Mouse (Mus musculus) midbrain, embryonic 10.5 days (tissue): ENCODE data around the gene Exo5. TPM values are rescaled to one million over a fixed set of nuclear protein-coding genes. Genes with fewer than 3 reads are reported as not detected.
A peak's percentile ranks its signal among the peaks of the same experiment; 100 is the strongest.

Source experiments
- DNase-seq: peaks from one replicate; pipeline ENCODE4 v3.0.0-alpha.2; 2017; ENCODE audit warnings: low spot score
- H3K27ac ChIP-seq: fragments of 300-500 bp; sonication (generic); replicated peaks from 2 replicates; pipeline ENCODE4 v1.5.1; 2016; ENCODE audit warnings: mild to moderate bottlenecking
- H3K27me3 ChIP-seq: fragments of 300-500 bp; sonication (generic); 2 replicates; pipeline ENCODE4 v1.6.1; 2016; ENCODE audit warnings: low read depth, mild to moderate bottlenecking; ENCODE audit not compliant: poor library complexity, severe bottlenecking
- H3K36me3 ChIP-seq: fragments of 300-500 bp; sonication (generic); 2 replicates; pipeline ENCODE4 v1.6.1; 2016; ENCODE audit warnings: mild to moderate bottlenecking, moderate library complexity
- H3K4me1 ChIP-seq: fragments of 300-500 bp; sonication (generic); 2 replicates; pipeline ENCODE4 v1.6.1; 2016
- H3K4me3 ChIP-seq: fragments of 300-500 bp; sonication (generic); 2 replicates; pipeline ENCODE4 v1.5.1; 2016; ENCODE audit warnings: mild to moderate bottlenecking, moderate library complexity
- H3K9me3 ChIP-seq: fragments of 300-500 bp; sonication (generic); replicated peaks from 2 replicates; pipeline ENCODE4 v1.6.1; 2016; ENCODE audit warnings: mild to moderate bottlenecking
- WGBS: fragments of 180-500 bp; shearing (Covaris S2); methylation state at CpG from one replicate; pipeline ENCODE4 v1.1.7; 2016; 5-methylcytosine and 5-hydroxymethylcytosine counted together
- polyA plus RNA-seq: library from polyadenylated mRNA; unstranded; fragments of >200 nt; fragmentation: Nextera tagmentation; extraction: Ambion mirVana; gene quantifications from 2 replicates; pipeline ENCODE4 v1.2.1, GENCODE M21; 2016

The Exo5 gene
- polyA plus RNA-seq, 1 experiment from 2014 or later: 36.6 TPM

GRCm38 (mm10) chr4:120930736-120931135 is 5.9 kb upstream of the Exo5 start:
- H3K9me3 ChIP-seq: peaks cover 11% of the 10 kb centered on the region
- no peak for DNase-seq
- no peaks in the 10 kb centered on the region for H3K27me3 ChIP-seq
- no peaks in the 10 kb centered on the region for H3K4me1 ChIP-seq
- WGBS: 96% methylated on average over 18 of the region's 18 CpGs
- H3K4me3 ChIP-seq: no peak overlapping the region
- H3K36me3 ChIP-seq: peaks cover 25% of the 10 kb centered on the region
- no peak overlapping the region for H3K27ac ChIP-seq

DNA sequence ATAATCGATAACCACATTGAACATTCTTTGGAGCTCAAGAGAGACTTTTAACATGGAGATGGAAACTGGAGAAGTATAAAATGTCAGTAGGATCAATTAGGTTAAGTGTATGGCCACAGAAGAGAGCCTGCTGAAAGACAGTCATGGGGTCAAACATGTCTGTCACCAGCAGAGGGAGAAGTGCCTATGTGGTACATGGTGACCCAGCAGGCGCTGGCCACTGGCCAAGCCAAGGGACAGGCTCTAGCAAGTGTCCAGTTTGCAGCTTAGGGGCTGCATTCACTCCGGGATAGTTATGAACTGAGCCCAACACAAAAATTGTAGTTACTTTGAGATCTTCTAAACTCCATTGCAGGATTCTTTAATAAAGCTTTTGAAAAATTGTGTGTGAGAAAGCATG is 3.9 kb upstream of the Exo5 start:
- no peaks in the 10 kb centered on the region for H3K27me3 ChIP-seq
- 82% methylated on average over 3 of the region's 3 CpGs for WGBS
- peaks cover 15% of the 10 kb centered on the region for H3K4me1 ChIP-seq
- peaks cover 11% of the 10 kb centered on the region for H3K9me3 ChIP-seq
- no peak overlapping the region for H3K27ac ChIP-seq
- no peak overlapping the region for H3K4me3 ChIP-seq
- H3K36me3 ChIP-seq: peaks cover 14% of the 10 kb centered on the region
- DNase-seq: no peak

DNA sequence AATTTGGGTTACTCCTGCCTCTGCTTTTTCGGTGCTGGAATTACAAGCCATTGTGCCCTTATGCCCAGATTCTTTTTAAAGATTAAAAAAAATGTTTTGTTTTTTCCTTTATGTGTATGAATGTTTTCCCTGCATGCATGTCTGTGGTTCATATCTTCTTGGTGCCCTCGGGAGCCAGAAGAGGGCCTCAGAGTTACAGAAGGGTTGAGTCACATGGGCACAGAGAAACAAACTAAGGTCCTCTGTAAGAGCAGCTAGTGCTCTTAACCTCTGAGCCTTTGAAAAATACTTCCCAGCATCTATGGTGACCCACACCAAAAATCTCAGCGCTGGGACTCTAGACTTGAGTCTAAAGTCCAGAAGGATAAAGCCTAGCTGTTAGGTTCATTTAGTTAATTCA is 569 bp upstream of the Exo5 start:
- Histone ChIP-seq H3K36me3 (peaks cover 33% of the 10 kb centered on the region), H3K27ac (peak overlapping the region; percentile 91), H3K27me3 (no peaks in the 10 kb centered on the region), H3K4me3 (peak overlapping the region; percentile 69), H3K4me1 (peaks cover 27% of the 10 kb centered on the region), H3K9me3 (peaks cover 22% of the 10 kb centered on the region; the same call in 1 of the 2 replicates)
- WGBS: 28% methylated on average over 3 of the region's 3 CpGs
- no peak for DNase-seq

- peaks cover 19% of the 10 kb centered on the region; the same call in 1 of the 2 replicates for H3K9me3 ChIP-seq
- H3K27me3 ChIP-seq: no peaks in the 10 kb centered on the region
- WGBS: 94% methylated on average over 8 of the region's 8 CpGs
- H3K4me1 ChIP-seq: peaks cover 27% of the 10 kb centered on the region
- no peak for DNase-seq
- H3K36me3 ChIP-seq: peaks cover 42% of the 10 kb centered on the region
- no peak overlapping the region for H3K4me3 ChIP-seq
- no peak overlapping the region for H3K27ac ChIP-seq
Measured at GRCm38 (mm10) chr4:120921461-120921860, 3.4 kb downstream of the Exo5 start.

DNA sequence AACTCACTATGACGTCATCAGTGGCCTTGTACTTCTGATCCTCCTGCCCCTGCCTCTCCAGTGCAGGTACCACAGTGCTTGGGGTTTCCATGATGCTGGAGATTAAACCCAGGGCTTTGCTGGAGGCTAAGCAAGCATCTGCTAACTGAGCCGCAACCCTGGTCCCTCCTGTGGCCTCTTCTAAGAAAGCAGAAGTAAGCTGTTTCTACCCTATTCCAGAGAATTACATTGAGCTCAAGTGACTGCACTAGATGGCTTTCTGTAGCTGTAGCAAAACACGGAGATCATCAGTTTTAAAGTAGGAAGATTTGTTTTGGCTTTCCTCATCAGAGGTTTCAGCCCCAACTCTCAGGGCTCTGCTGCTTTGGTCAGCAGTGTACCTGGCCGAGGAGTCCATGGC is 10.3 kb downstream of the Exo5 start:
- 78% methylated on average over 4 of the region's 4 CpGs for WGBS
- no peak overlapping the region for H3K4me3 ChIP-seq
- H3K4me1 ChIP-seq: no peaks in the 10 kb centered on the region
- no peak for DNase-seq
- no peak overlapping the region for H3K27ac ChIP-seq
- H3K9me3 ChIP-seq: no peaks in the 10 kb centered on the region
- H3K27me3 ChIP-seq: no peaks in the 10 kb centered on the region
- peaks cover 3% of the 10 kb centered on the region for H3K36me3 ChIP-seq

- 87% methylated on average over 1 of the region's 1 CpGs for WGBS
- DNase-seq: no peak
- Histone ChIP-seq H3K4me3 (no peak overlapping the region), H3K27me3 (no peaks in the 10 kb centered on the region), H3K27ac (no peak overlapping the region), H3K36me3 (no peaks in the 10 kb centered on the region), H3K9me3 (no peaks in the 10 kb centered on the region), H3K4me1 (no peaks in the 10 kb centered on the region)
Measured at GRCm38 (mm10) chr4:120913861-120914260, 11.0 kb downstream of the Exo5 start.

DNA sequence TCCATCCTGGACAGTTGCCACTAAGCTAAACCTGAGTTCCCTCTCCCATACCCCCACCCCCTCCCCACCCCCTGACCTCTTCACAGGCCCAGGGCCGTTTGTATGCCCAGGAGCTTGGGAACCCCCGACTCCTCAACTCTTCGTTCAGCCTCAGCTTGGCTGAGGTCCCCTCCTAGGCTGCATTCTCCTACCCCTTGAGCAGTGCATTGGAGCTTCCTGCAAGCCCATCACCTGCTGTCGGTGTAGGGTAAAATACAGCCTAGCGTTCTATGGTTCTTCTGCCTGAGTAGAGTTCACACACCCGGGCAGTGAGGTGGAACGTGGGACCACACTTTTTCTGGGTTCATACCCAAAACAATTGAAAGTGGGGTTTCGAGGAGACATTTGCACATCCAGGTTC is 11.4 kb downstream of the Exo5 start:
- Histone ChIP-seq H3K9me3 (no peaks in the 10 kb centered on the region), H3K36me3 (no peaks in the 10 kb centered on the region), H3K4me1 (no peaks in the 10 kb centered on the region), H3K4me3 (no peak overlapping the region), H3K27me3 (no peaks in the 10 kb centered on the region), H3K27ac (no peak overlapping the region)
- WGBS: 63% methylated on average over 8 of the region's 8 CpGs
- no peak for DNase-seq

- Histone ChIP-seq H3K4me3 (no peak overlapping the region), H3K27ac (no peak overlapping the region), H3K4me1 (no peaks in the 10 kb centered on the region), H3K36me3 (no peaks in the 10 kb centered on the region), H3K27me3 (no peaks in the 10 kb centered on the region), H3K9me3 (no peaks in the 10 kb centered on the region)
- no peak for DNase-seq
- 57% methylated on average over 4 of the region's 4 CpGs for WGBS
Measured at GRCm38 (mm10) chr4:120912866-120913265, 12.0 kb downstream of the Exo5 start.

DNA sequence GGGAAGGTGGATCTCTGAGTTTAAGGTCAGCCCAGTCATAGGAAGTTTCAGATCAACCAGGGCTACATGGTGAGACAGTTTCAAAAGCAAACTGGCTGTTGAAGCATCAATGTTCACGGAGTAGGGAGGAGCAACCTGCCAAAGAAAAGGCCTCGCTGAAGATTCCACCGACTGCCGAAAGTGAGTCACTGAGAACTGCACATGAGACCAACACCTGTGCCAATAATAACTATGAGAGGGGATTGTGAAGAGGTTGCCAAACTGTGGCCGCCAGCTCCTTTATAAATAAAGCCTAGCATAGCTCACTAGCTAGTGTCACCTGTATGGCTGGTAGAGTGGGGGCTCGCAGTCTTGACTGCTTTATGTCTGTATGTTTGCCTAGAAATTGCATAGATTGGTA is 13.7 kb downstream of the Exo5 start:
- Histone ChIP-seq H3K4me1 (no peaks in the 10 kb centered on the region), H3K36me3 (no peaks in the 10 kb centered on the region), H3K9me3 (no peaks in the 10 kb centered on the region), H3K27ac (no peak overlapping the region), H3K4me3 (no peak overlapping the region), H3K27me3 (no peaks in the 10 kb centered on the region)
- no peak for DNase-seq
- WGBS: 83% methylated on average over 6 of the region's 6 CpGs

DNA sequence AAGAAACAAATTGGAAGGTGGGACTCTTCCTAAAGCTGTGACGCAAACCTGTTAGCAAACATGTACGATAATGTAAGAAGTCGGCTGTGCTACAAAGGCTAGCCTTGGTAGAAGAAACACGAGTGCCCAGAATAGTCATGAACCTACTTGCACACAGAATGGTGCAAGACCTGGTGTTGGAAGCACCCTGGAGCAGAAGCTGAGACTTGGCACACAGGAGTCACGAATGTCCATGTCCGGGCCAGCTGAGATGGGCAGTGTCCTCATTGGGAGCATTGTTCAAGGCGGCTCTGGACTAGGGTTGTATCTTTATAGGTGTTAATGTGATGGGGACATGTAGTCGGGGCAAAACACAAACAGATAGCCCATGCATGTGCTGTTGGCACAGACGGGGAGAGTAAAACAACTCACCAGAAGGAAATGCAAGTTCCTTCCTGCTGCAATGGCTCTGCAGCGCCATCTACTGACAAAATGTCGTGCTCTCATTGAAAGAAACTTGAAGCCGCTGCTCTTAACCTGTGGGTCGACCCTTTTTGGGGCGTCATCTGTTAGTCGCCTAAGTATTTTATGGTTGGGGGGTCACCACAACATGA is 15.2 kb downstream of the Exo5 start:
- no peaks in the 10 kb centered on the region for H3K4me1 ChIP-seq
- H3K4me3 ChIP-seq: no peak overlapping the region
- H3K9me3 ChIP-seq: no peaks in the 10 kb centered on the region
- H3K27me3 ChIP-seq: no peaks in the 10 kb centered on the region
- H3K36me3 ChIP-seq: no peaks in the 10 kb centered on the region
- DNase-seq: peak; percentile 76
- 32% methylated on average over 15 of the region's 15 CpGs for WGBS
- H3K27ac ChIP-seq: no peak overlapping the region

- H3K4me1 ChIP-seq: no peaks in the 10 kb centered on the region
- no peak for DNase-seq
- WGBS: 78% methylated on average over 5 of the region's 5 CpGs
Measured at GRCm38 (mm10) chr4:120905644-120906043, 19.2 kb downstream of the Exo5 start.

GRCm38 (mm10) chr4:120904533-120904932 is 20.3 kb downstream of the Exo5 start:
- H3K27me3 ChIP-seq: no peaks in the 10 kb centered on the region
- H3K27ac ChIP-seq: no peak overlapping the region
- WGBS: 83% methylated on average over 4 of the region's 4 CpGs
- no peaks in the 10 kb centered on the region for H3K4me1 ChIP-seq
- H3K9me3 ChIP-seq: no peaks in the 10 kb centered on the region
- H3K4me3 ChIP-seq: no peak overlapping the region
- H3K36me3 ChIP-seq: no peaks in the 10 kb centered on the region
- DNase-seq: no peak

More at GRCm38 (mm10) chr4:120905644-120906043, 19.2 kb downstream of the Exo5 start:
- Histone ChIP-seq H3K36me3 (no peaks in the 10 kb centered on the region), H3K4me3 (no peak overlapping the region), H3K27ac (no peak overlapping the region), H3K9me3 (no peaks in the 10 kb centered on the region), H3K27me3 (no peaks in the 10 kb centered on the region)

- H3K27me3 ChIP-seq: no peaks in the 10 kb centered on the region
- peaks cover 13% of the 10 kb centered on the region for H3K4me1 ChIP-seq
- 0 out of 2 replicates have a peak overlapping the region, but pooled peaks have one; percentile 25 for H3K27ac ChIP-seq
- no peaks in the 10 kb centered on the region for H3K36me3 ChIP-seq
- H3K4me3 ChIP-seq: no peak overlapping the region
- no peak for DNase-seq
- 84% methylated on average over 7 of the region's 7 CpGs for WGBS
- no peaks in the 10 kb centered on the region for H3K9me3 ChIP-seq
Measured at GRCm38 (mm10) chr4:120895810-120896584, 28.8 kb downstream of the Exo5 start.
